Mouse (Mus musculus) macrophage (primary cell): ENCODE data around the gene Dmbt1. TPM values are rescaled to one million over a fixed set of nuclear protein-coding genes. Genes with fewer than 3 reads are reported as not detected.

Experiments
- H3K27ac ChIP-seq: fragments of 350-480 bp; formaldehyde crosslinking; 2 replicates; pipeline ENCODE4 v1.9.0; 2021
- H3K36me3 ChIP-seq: fragments of 350-480 bp; formaldehyde crosslinking; 2 replicates; pipeline ENCODE4 v1.9.0; 2021; ENCODE audit errors: inconsistent target
- H3K4me3 ChIP-seq: fragments of 350-480 bp; formaldehyde crosslinking; 2 replicates; pipeline ENCODE4 v1.9.0; 2021; ENCODE audit errors: inconsistent target
- H3K79me2 ChIP-seq: fragments of 350-480 bp; formaldehyde crosslinking; 2 replicates; pipeline ENCODE4 v1.9.0; 2021; ENCODE audit errors: inconsistent target
- WGBS: methylation state at CpG from one replicate; pipeline ENCODE4 v1.1.7; 2026; ENCODE audit warnings: inconsistent platforms; ENCODE audit not compliant: missing documents; 5-methylcytosine and 5-hydroxymethylcytosine counted together
- polyA plus RNA-seq: library from polyadenylated mRNA; stranded (reverse); fragments of 250-400 nt; gene quantifications from 3 replicates; pipeline ENCODE4 v1.2.4, GENCODE M21; 2018; ENCODE audit warnings: inconsistent platforms
- total RNA-seq, 78 experiments: library from RNA; depleted of rRNA; stranded (reverse); fragments of 250-400 nt; gene quantifications; 1 replicate in 9 of 78; 2 replicates in 24 of 78; 3 replicates in 43 of 78; 4 replicates in 2 of 78; pipeline ENCODE4 v1.2.4; 2018; ENCODE audit warnings: inconsistent platforms in 56 of 78

Dmbt1 gene
- not detected for total RNA-seq (2018; cell fraction: chromatin; rRNA removed)
- total RNA-seq (2018; cell fraction: cytosol; rRNA removed): not detected
- not detected for total RNA-seq (2018; cell fraction: nucleus; rRNA removed)
- polyA plus RNA-seq: not detected in 3 replicates

DNA sequence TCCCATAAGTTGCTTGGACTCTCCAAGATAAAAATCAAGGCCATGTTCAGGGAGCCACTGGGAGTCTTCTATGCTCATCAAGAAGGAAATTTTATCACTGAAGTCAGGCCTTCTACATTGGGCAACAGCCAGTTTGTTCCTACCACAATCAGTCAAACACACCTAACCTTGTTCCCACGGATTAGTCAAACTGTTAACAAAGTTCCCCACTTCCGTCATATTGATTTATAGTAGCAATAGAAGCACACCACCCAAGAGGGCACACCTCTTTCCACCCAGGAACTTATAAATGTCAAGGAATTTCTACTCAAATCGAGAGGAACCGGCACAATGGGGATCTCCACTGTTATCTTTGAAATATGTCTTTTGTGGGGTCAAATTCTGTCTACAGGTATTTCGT, at the start of gene Dmbt1:
Dmbt1 (plus strand) TSS at position 299 of the 400 bp plus-strand sequence.
- H3K27ac ChIP-seq: no peak within 1 kb of the TSS
- 66% methylated on average over 5 of the region's 5 CpGs for WGBS
- H3K36me3 ChIP-seq: no peaks in the 10 kb centered on the region
- H3K79me2 ChIP-seq: no peaks in the 10 kb centered on the region
- no peak within 1 kb of the TSS for H3K4me3 ChIP-seq

DNA sequence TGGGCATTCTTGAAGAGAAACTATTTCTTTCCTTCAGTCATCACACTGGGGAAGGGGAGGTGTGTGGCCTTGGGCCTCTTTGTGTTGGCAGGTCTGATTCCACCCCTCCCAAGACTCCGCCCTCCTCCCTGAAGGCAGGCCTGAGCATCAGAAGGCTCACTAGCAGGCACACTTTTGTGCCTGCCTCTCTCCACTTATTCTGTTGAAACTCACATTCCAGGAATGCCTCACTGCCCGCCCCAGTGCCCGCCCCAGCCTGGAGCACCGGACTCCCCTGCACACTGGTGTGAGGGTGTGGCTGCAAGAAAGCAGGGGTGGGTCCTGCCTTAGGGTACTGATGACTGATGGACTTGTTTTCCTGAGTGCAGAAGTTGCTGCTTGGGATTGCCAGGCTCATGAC, 49.5 kb upstream of the Dmbt1 start:
- Histone ChIP-seq H3K79me2 (no peaks in the 10 kb centered on the region), H3K36me3 (no peaks in the 10 kb centered on the region), H3K27ac (no peak overlapping the region), H3K4me3 (no peak overlapping the region)
- WGBS: 81% methylated on average over 4 of the region's 4 CpGs

DNA sequence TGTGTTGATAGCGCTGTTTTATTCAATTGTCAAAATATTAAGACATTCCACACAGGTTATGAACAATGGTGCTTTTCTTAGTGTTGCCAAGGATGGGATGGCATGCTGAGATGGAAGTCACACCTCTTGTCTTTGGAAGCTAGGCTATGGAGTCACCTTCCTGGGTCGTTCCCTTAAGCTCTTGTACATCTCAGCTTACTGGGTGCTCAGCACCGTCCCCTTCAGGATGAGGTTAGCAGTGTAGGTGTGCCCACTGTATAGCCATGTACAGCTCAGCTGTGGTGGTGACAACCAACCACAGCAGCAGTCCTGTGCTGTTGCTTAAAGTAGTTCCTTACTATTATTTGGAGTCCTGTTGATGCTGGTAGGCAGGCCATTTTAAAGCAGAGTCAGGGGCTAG, 49.0 kb upstream of the Dmbt1 start:
- no peaks in the 10 kb centered on the region for H3K36me3 ChIP-seq
- H3K79me2 ChIP-seq: no peaks in the 10 kb centered on the region
- no peak overlapping the region for H3K27ac ChIP-seq
- 68% methylated on average over 3 of the region's 3 CpGs for WGBS
- no peak overlapping the region for H3K4me3 ChIP-seq

DNA sequence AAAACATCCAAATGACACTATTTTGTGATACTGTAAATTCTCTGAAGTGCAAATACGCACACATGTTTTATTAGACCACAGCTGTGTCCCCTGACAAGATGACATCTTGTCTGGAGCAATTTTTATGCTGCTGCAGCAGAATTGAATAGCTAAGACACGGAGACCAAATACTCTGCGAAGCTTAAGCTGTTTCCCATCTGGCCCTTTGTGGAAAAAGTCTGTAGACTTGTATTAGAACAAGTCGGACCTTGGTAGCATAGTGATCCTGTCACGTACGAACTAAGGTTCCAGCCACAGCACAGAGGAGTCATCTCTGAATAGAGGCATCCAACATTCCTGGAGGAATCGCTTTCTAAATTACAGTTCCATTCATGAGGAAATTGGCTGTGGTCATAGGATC, 47.6 kb upstream of the Dmbt1 start:
- WGBS: 94% methylated on average over 7 of the region's 7 CpGs
- H3K4me3 ChIP-seq: no peak overlapping the region
- no peaks in the 10 kb centered on the region for H3K79me2 ChIP-seq
- H3K36me3 ChIP-seq: no peaks in the 10 kb centered on the region
- H3K27ac ChIP-seq: no peak overlapping the region

DNA sequence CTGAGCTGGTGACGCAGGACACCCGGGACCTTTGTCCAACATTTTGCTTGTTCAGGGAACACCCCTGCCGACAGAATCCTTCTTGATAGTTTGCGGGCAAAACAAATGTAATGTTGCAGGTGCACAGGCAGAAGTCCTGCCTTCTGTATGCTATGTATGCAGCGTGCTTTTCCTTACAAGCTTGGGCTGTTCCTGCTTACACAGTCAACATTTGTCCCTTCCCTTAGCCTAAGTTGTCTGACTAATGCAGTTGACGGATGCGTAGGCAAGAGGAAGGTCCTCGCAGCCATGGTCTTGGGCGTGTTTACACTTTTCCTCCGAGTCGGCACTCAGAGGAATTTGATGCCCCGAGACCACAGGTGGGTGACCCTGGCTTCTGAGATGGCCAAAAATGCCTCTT, 46.7 kb upstream of the Dmbt1 start:
- no peaks in the 10 kb centered on the region for H3K36me3 ChIP-seq
- no peaks in the 10 kb centered on the region for H3K79me2 ChIP-seq
- no peak overlapping the region for H3K4me3 ChIP-seq
- 97% methylated on average over 12 of the region's 12 CpGs for WGBS
- H3K27ac ChIP-seq: no peak overlapping the region

DNA sequence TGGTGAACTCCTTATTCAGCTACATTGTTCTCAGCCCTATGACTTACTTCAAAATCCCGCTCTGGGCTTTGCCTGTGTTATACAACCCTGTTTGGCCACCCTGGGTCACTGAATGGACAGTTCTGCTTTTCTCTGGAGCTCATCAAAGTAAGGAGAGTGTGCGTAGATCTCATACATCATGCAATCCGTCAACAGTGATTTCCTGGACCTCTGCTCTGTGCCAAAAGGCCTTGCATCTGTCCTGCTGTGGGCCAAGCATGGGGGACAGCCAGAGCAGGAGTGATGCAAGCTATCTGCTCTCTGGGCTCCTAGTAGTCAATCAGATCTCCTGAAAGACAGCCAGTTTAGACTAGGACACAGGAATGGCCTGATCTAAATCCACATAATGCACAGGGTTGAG, 46.1 kb upstream of the Dmbt1 start:
- Histone ChIP-seq H3K27ac (no peak overlapping the region), H3K4me3 (no peak overlapping the region), H3K36me3 (no peaks in the 10 kb centered on the region), H3K79me2 (no peaks in the 10 kb centered on the region)
- WGBS: 79% methylated on average over 3 of the region's 3 CpGs

DNA sequence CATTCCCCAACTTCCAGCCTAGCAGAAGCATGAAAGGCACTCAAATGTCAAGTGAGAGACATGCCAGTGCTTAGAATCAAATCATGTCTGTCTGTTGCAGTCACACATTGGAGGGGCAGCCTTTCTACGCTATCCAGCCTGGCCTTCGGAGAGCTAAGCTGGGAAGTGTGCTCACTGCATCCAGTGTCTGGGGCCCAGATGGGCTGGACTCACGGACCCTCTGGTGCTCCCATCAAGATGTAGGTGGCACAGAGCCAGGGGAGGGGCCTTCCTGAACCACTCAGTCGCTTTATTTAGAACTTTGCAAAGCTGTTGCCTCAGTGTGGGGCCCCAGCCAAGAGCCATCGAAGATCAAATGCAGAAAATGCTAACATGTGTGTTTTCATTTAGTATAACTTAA, 43.7 kb upstream of the Dmbt1 start:
- H3K79me2 ChIP-seq: no peaks in the 10 kb centered on the region
- no peak overlapping the region for H3K27ac ChIP-seq
- H3K36me3 ChIP-seq: no peaks in the 10 kb centered on the region
- 82% methylated on average over 5 of the region's 5 CpGs for WGBS
- no peak overlapping the region for H3K4me3 ChIP-seq

DNA sequence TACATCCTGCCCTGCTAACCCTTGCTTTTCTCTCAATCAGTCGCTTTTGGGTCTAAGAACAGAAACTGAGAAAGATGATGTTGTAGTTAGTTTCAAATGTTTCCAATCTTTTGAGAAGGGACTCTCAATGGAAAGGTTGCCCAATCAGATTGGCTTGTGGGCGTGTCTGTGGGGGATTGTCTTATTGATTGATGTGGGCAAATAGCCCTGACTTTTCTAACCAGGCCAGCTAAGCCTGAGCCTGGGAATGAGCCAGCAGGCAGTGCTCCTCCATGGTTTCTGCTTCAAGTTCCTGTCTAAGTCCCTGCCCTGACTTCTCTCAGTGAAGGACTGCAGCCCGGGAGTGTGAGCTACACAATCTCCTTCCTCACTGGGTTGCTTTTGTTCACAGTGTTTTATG, 42.5 kb upstream of the Dmbt1 start:
- no peaks in the 10 kb centered on the region for H3K79me2 ChIP-seq
- H3K36me3 ChIP-seq: no peaks in the 10 kb centered on the region
- no peak overlapping the region for H3K4me3 ChIP-seq
- 89% methylated on average over 3 of the region's 3 CpGs for WGBS
- H3K27ac ChIP-seq: no peak overlapping the region

DNA sequence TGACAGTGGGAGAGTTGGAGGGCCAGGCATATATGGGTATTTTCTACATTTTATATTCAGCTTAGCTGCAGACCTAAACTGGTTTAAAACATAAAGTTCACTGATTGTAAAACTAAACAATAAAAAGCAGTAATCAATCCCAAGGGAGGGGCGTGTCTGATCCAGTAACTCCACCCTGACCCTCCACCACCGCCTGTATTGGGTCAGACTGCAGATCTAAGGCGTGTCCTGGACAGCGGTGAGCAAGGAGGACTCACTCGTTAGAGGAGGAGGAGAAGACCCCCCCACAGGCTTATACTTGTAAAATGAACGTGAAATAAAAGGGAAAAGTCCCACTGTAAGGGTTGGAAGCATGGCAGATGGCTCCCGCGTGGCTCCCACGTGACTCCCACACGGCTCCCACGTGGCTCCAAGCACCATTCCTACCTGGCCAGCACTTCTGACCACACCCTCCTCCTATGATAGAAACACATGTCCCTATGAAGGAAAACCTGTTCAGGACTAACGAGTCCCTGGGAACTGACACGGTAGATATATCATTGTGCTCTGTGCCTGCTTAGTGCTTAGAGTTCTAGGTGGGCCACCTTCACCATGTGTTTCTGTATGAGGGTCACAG, 40.6 kb upstream of the Dmbt1 start:
- Histone ChIP-seq H3K27ac (no peak overlapping the region), H3K79me2 (no peaks in the 10 kb centered on the region), H3K4me3 (no peak overlapping the region), H3K36me3 (no peaks in the 10 kb centered on the region)
- 88% methylated on average over 13 of the region's 13 CpGs for WGBS

DNA sequence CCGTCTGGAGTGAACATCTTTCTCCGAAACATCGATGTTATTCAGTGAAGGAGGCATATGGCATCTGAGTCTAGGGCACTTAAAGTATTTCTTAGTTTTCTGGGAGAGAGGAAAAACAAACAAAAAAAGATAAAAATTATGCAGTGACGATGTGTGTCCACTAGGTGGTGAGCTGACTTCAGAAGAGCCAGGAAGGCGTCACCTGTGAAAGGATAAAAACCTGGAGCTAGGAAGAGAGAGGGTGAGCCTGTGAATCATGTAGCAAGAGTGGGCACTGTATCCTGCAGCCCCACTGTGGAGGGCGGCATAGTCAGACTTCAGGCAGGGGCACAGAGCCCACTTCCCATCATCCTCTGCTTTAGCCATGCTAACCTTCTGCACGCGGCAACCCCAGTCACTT, 37.9 kb upstream of the Dmbt1 start:
- WGBS: 66% methylated on average over 8 of the region's 8 CpGs
- H3K36me3 ChIP-seq: no peaks in the 10 kb centered on the region
- H3K27ac ChIP-seq: no peak overlapping the region
- no peak overlapping the region for H3K4me3 ChIP-seq
- no peaks in the 10 kb centered on the region for H3K79me2 ChIP-seq

DNA sequence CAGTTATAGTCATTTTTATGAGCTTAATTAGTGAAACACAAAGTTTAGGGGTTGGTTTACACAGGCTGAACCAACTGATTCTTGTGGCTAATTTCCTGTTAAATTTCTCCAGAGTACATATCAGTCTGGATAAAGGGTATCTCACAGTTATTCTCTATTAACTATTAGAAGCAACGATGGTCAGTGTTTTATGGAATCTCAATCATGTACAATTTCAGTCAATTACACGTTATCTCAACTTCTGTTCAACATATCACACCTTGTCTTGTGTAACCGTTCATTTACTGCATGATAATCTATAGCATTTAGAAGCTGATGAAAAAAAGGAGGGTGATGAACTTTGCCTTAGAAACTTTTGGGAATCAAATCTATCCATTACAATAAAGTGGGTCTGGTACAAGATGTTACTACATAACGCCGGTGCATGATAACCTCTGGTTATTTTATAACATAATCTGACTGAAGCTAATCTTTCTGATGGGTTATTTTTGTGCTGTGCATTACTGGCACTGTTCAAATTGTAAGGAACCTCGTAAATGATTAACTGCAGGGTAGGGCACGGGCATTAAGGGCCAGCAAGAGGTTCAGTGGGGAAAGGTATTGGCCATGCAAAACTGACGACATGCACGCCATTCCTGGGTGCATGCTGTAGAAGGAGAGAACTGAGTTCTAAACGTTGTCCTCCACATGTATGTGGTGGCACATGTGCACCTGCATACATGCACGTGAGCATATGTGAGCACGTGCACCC, 29.7 kb upstream of the Dmbt1 start:
- Histone ChIP-seq H3K36me3 (no peaks in the 10 kb centered on the region), H3K79me2 (no peaks in the 10 kb centered on the region), H3K4me3 (no peak overlapping the region), H3K27ac (no peak overlapping the region)
- WGBS: 89% methylated on average over 11 of the region's 12 CpGs

DNA sequence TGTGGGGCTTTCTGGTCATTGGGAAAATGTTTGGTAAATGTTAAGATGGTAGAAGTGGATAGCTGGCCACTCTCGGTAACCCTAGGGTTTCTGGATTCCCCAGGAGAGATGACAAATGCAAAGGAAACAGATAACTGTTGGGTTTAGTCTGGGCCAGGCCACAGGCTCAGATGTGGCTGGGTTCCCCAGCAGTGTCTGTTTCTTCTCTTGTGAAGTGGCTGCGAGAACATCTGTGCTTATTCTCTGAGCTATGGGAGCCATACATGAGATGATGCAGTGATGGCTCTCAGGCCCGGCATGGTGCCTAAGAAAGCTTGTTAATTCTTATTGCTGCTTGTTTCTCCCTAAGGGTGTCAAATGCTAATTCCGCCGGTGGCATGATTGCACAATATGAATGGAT, 27.8 kb upstream of the Dmbt1 start:
- no peak overlapping the region for H3K4me3 ChIP-seq
- no peaks in the 10 kb centered on the region for H3K79me2 ChIP-seq
- WGBS: 93% methylated on average over 5 of the region's 5 CpGs
- H3K27ac ChIP-seq: no peak overlapping the region
- no peaks in the 10 kb centered on the region for H3K36me3 ChIP-seq

DNA sequence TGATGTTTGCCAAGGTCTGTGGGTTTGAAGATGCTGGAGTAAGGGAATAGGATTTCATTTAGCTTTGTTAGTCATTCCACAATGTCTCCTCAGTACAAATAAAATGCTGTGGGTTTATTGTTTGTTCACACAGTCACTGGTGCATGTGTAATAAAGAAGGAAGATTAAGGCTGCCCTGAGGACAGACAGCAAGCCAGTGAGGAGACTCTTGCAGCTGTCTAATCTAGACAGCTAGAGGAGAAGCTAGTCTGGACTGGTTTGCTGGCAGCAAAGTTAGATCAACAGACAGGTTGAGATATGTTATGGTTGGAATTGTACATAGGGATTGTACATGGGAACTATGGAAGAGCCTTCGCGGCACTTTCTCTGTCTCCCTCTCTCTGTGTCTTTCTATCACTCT, 24.6 kb upstream of the Dmbt1 start:
- Histone ChIP-seq H3K27ac (no peak overlapping the region), H3K4me3 (no peak overlapping the region), H3K36me3 (no peaks in the 10 kb centered on the region), H3K79me2 (no peaks in the 10 kb centered on the region)
- WGBS: 89% methylated on average over 2 of the region's 2 CpGs

DNA sequence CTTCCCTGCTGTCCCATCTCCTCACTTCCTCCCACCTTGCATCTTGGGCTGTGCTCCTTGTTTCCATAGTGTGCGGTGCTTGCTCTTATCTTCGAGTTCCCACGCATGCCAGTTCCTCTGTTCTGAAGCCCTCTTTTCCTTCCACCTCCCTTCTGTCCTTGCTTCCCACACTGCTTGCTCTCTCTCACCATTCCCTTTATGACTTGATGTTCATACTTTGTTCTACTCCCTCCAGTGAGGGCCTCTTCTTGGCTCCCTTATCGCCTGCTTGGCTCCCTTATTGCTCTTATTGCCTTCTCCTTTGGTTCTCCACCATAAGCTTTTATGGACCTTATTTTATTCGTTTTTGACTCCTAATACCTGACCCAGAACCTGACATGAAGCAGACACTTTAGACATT, 22.7 kb upstream of the Dmbt1 start:
- H3K79me2 ChIP-seq: no peaks in the 10 kb centered on the region
- H3K4me3 ChIP-seq: no peak overlapping the region
- 78% methylated on average over 3 of the region's 5 CpGs for whole genome bisulfite sequencing
- H3K36me3 ChIP-seq: no peaks in the 10 kb centered on the region
- no peak overlapping the region for H3K27ac ChIP-seq

DNA sequence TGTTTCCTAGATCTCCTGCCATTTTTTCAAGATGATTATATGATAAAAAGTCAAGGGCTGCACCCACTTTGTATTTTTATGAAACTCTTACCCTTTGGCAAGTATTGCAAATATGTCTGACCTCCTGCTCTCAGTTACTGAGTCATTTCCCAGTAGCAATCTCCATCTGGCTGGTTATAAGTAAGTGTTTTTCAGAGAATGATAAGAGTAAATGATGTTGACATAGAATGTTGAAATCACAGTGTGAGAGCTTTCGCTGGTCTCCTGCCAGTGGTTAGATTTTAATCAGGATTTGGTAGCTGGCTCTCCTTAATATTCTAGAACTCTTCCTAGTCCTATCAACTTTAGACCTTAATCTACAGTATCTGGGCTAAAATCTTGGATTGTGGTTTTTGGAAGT, 20.0 kb upstream of the Dmbt1 start:
- H3K27ac ChIP-seq: no peak overlapping the region
- no peak overlapping the region for H3K4me3 ChIP-seq
- no peaks in the 10 kb centered on the region for H3K36me3 ChIP-seq
- no peaks in the 10 kb centered on the region for H3K79me2 ChIP-seq
- WGBS: 80% methylated on average over 1 of the region's 1 CpGs
